Mouse (Mus musculus): ENCODE data around the gene Htr1a. TPM values are rescaled to one million over a fixed set of nuclear protein-coding genes. Genes with fewer than 3 reads are reported as not detected.

Htr1a gene
- polyA plus RNA-seq (2012) = not detected in 2 replicates

DNA sequence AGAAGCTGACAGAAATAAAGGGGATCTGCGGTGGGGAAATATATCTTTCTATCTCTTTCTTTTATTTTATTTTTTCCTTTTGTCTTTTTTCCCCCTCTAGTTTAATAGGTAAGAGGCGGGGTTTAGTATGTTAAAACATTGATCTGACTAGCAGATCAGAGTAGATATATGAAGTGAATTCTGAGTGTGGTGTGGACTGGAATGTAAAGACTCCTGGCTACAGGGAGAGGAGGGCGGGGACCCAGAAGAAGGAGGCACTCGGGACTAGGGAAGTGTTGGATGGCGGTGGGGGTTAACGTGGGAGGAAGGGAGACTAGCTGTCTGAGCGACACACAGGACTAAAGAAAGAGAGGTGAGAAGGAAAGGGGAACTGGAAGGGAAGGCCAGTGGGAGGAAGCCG, at the start of gene Htr1a:
Htr1a (plus strand) TSS at position 301 of the 400 bp plus-strand sequence.

Other genes with a start within 250 kb of the Htr1a start
- gene Rnf180, start 148.8 kb upstream of the Htr1a start, polyA plus RNA-seq (2012) = 1.1 and 2.3 TPM in 2 replicates

All from megakaryocyte-erythroid progenitor cell, adult 5 weeks (primary cell).